Mouse (Mus musculus) heart, postnatal 0 days (tissue): ENCODE measurements at regions not wholly inside any gene's neighbourhood (a gene's known extent, or its start where the extent isn't known, plus 50 kb on each side); places are given as distances from the start of the nearest gene placed in this dataset.

Source experiments
- CTCF ChIP-seq: IDR thresholded peaks from 2 replicates; pipeline ENCODE4 v1.5.1; 2016; ENCODE audit warnings: antibody characterized with exemption, control low read depth, low read depth
- EP300 ChIP-seq: IDR thresholded peaks from 2 replicates; pipeline ENCODE4 v1.6.1; 2016; ENCODE audit warnings: antibody characterized with exemption, low read depth

DNA sequence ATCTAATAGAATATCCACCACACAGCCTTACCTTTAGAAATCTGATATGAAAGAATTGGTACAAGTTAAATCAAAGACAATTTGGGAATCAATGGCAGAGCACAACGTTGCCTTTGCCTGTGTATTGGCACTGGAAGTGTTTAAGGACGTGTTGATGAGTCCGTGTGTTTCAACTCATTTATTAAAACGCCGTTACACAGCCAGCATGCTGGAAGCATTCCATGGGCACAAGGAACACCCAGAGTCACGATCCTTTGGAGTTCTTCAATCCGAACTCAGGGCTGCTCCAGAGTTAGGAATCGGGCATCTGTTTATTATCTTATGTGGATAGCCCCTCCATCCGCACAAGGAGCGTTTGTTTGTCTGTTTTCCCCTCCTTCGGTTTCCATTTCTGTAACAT lies 244.2 kb downstream of the Hs3st3b1 start:
- TF ChIP-seq EP300 (no peak), CTCF (no peak)
